Mouse (Mus musculus) forebrain, embryonic 12.5 days (tissue): Measurements from ENCODE around the gene Hcn1. TPM values are rescaled to one million over a fixed set of nuclear protein-coding genes. Genes with fewer than 3 reads are reported as not detected.
"Not testable (repeated sequence)": the region's sequence is repeated elsewhere in the genome, so short reads cannot be mapped to it uniquely, and the experiment has no call there.

ENCODE experiments used
- ATAC-seq: fragments of 200-750 bp; cut with Nextera tagmentation; 2 replicates; pipeline ENCODE4 v1.8.0; 2017; ENCODE audit warnings: moderate TSS enrichment; ENCODE audit not compliant: low FRiP score
- H3K27ac ChIP-seq: fragments of 300-500 bp; sonication (generic); 2 replicates; pipeline ENCODE4 v1.5.1; 2016; ENCODE audit warnings: mild to moderate bottlenecking
- H3K27me3 ChIP-seq: fragments of 300-500 bp; sonication (generic); 2 replicates; pipeline ENCODE4 v1.6.1; 2016; ENCODE audit warnings: mild to moderate bottlenecking
- H3K36me3 ChIP-seq: fragments of 300-500 bp; sonication (generic); replicated peaks from 2 replicates; pipeline ENCODE4 v1.6.1; 2016; ENCODE audit warnings: mild to moderate bottlenecking
- H3K4me1 ChIP-seq: fragments of 300-500 bp; sonication (generic); 2 replicates; pipeline ENCODE4 v1.6.1; 2016
- H3K4me2 ChIP-seq: fragments of 300-500 bp; sonication (generic); 2 replicates; pipeline ENCODE4 v1.6.1; 2016; ENCODE audit warnings: mild to moderate bottlenecking, moderate library complexity
- H3K4me3 ChIP-seq: fragments of 300-500 bp; sonication (generic); replicated peaks from 2 replicates; pipeline ENCODE4 v1.5.1; 2016; ENCODE audit warnings: mild to moderate bottlenecking
- H3K9ac ChIP-seq: fragments of 300-500 bp; sonication (generic); 2 replicates; pipeline ENCODE4 v1.6.1; 2016; ENCODE audit warnings: mild to moderate bottlenecking
- H3K9me3 ChIP-seq: fragments of 300-500 bp; sonication (generic); 2 replicates; pipeline ENCODE4 v1.6.1; 2016
- WGBS: fragments of 180-500 bp; shearing (Covaris S2); methylation state at CpG from one replicate; pipeline ENCODE4 v1.1.7; 2016; 5-methylcytosine and 5-hydroxymethylcytosine counted together
- polyA plus RNA-seq: library from polyadenylated mRNA; unstranded; fragments of >200 nt; fragmentation: Nextera tagmentation; extraction: Ambion mirVana; gene quantifications from 2 replicates; pipeline ENCODE4 v1.2.1, GENCODE M21; 2016

The Hcn1 gene
- polyA plus RNA-seq, 1 experiment from 2014 or later: 0.10 TPM

DNA sequence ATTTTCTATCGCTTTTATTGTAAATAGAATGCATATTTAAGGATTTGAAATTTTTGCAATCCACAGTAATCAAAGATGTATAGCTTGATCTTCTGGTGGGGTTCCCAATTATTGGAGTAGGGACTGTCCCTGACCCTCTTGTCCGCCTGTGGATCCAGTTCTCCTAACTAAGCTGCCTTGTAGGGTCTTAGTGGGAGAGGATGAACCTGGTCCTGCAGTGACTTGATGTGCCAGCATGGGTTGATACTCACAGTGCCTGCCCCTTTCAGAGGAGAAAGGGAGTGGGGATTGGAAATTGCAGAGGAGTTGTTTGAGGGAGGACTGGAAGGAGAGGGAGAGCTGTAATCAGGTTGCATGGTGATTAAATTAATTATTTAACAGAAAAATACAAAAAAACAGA lies 398.4 kb downstream of the Hcn1 start:
- WGBS: 85% methylated on average over 2 of the region's 2 CpGs
- Histone ChIP-seq H3K27ac (no peak overlapping the region), H3K36me3 (no peaks in the 10 kb centered on the region), H3K4me2 (no peak overlapping the region), H3K27me3 (no peaks in the 10 kb centered on the region), H3K4me1 (no peaks in the 10 kb centered on the region), H3K9me3 (no peaks in the 10 kb centered on the region), H3K4me3 (no peak overlapping the region), H3K9ac (no peak overlapping the region)
- no peak for ATAC-seq

DNA sequence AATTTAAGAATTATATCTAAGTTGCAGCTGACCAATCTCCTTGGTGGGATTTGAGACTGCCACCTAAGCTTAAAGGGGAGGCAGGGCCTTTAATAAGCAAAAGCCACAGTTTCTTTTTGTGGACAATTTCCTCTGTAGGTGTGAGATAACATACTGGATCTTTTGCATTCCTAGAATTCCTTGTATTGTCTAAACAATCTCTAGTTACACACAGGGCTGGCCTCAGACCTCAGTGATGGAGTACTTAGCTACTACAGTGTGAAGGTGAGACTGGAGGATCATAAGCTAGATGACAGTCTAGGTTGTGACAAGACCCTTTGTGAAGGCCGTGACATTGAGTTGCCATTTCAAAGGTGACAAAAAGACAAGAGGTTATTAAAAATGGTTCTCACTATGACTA lies 419.1 kb downstream of the Hcn1 start:
- Histone ChIP-seq H3K27me3 (no peaks in the 10 kb centered on the region), H3K27ac (no peak overlapping the region), H3K9me3 (no peaks in the 10 kb centered on the region), H3K9ac (no peak overlapping the region), H3K4me1 (no peaks in the 10 kb centered on the region), H3K4me2 (no peak overlapping the region), H3K36me3 (no peaks in the 10 kb centered on the region), H3K4me3 (no peak overlapping the region)
- ATAC-seq: no peak
- WGBS: 89% methylated on average over 1 of the region's 1 CpGs

DNA sequence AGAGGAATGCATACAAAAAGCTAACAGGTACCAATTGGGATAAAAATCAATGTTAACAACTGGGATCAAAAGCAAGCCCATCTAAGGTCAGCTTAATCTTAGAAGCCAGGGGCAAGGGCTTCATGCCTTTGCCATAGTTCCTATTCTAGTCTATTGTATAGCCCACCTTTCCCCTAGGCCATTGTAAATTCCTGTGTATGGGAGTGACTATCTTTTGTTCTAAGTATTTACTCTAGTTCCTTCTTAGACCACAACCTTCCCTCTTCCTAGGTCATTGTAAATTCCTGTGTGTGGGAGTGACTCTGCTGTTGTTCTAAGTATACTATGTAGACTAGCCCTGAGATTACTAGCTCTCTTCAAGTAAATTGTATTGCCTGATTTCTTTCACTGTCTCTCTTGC lies 420.8 kb downstream of the Hcn1 start:
- not testable (repeated sequence) for ATAC-seq, H3K4me2 ChIP-seq, H3K4me3 ChIP-seq, H3K9me3 ChIP-seq, H3K9ac ChIP-seq, H3K4me1 ChIP-seq, H3K27me3 ChIP-seq, H3K36me3 ChIP-seq, H3K27ac ChIP-seq

DNA sequence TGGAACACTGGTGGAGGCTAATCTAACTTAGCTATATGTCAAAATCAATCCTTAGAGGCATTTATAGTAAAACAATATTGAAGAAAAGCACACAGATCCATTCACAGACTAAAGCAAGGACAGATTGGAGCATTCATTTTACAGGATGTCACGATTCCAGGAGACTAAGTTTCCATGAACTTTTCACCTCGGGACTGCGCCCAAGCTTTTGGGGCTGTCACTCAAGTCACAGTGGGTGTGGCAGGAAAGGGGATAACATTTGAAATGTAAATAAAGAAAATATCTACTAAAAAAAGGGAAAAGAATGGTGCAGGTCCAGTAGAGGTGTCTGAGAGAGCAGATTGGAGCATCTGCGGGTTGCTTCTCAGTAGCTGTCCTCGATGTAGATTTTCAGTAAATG lies 421.3 kb downstream of the Hcn1 start:
- Histone ChIP-seq H3K9me3 (no peaks in the 10 kb centered on the region), H3K27ac (no peak overlapping the region), H3K4me3 (no peak overlapping the region), H3K4me2 (no peak overlapping the region), H3K36me3 (no peaks in the 10 kb centered on the region), H3K9ac (no peak overlapping the region), H3K4me1 (no peaks in the 10 kb centered on the region), H3K27me3 (no peaks in the 10 kb centered on the region)
- no peak for ATAC-seq
- WGBS: 94% methylated on average over 5 of the region's 5 CpGs

DNA sequence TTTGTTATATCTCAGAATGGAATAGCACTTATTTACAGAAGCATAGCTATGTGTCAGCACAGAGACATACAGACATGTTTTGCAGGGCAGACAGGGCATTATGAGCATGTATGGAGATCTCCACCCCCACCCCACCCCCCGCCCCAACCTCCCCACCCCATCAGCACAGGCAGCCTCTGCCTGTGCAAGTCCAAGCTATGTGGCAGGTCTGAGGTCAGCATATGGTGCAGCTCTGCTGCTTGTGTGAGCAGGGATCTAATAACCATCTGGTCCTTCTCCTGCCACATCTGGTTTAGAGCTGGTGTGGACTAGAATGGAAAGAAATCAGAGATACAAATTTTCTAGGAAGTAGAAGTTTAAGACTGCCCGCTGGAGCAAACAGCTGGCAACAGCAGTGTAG lies 424.4 kb downstream of the Hcn1 start:
- Histone ChIP-seq H3K4me3 (no peak overlapping the region), H3K9ac (no peak overlapping the region), H3K4me2 (no peak overlapping the region), H3K9me3 (no peaks in the 10 kb centered on the region), H3K27me3 (no peaks in the 10 kb centered on the region), H3K4me1 (no peaks in the 10 kb centered on the region), H3K27ac (no peak overlapping the region), H3K36me3 (no peaks in the 10 kb centered on the region)
- WGBS: 85% methylated on average over 2 of the region's 2 CpGs
- ATAC-seq: no peak

DNA sequence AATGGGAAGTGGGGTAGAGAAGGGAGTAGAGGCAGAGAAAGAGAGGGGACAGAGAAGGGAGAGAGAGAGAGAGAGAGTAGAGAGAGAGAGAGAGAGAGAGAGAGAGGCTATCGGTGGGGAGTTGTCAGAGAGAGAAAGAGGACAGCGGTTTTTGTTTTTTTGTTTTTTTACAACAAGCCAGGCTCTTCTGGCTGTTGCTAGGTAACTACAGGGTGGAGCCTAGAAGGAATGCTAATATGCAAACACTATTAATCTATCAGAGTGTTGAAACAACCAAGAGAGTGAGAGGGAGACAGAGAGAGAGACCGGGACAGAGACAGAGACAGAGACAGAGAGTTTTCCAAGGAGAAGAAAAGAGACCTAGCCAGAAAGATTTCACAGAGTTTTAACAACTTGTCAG lies 425.7 kb downstream of the Hcn1 start:
- ATAC-seq: no peak
- no peaks in the 10 kb centered on the region for H3K27me3 ChIP-seq
- no peaks in the 10 kb centered on the region for H3K4me1 ChIP-seq
- H3K4me2 ChIP-seq: no peak overlapping the region
- no peaks in the 10 kb centered on the region for H3K9me3 ChIP-seq
- no peaks in the 10 kb centered on the region for H3K36me3 ChIP-seq
- H3K27ac ChIP-seq: no peak overlapping the region
- no peak overlapping the region for H3K9ac ChIP-seq
- no peak overlapping the region for H3K4me3 ChIP-seq
- 54% methylated on average over 3 of the region's 3 CpGs for WGBS

DNA sequence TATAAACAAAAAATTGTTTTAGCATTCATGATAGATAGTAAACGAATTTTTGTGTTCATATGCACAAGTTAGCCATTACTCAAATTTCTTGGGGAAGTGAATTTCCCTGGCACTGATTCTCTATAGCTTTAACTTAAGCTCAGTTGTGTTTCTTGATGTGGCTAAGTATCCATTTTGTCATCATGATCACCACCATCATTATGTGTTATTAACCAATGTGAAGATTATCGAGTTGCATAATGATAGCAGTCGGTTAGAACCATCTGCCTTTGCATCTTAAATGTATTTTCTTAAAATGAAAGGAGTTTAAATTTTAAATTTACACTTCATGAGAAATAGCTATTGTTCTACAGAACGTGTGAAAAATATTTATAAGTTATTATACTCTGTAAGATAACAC lies 426.5 kb downstream of the Hcn1 start:
- 71% methylated on average over 4 of the region's 4 CpGs for WGBS
- H3K9ac ChIP-seq: no peak overlapping the region
- H3K27ac ChIP-seq: no peak overlapping the region
- H3K4me1 ChIP-seq: no peaks in the 10 kb centered on the region
- no peak overlapping the region for H3K4me2 ChIP-seq
- H3K4me3 ChIP-seq: no peak overlapping the region
- H3K36me3 ChIP-seq: no peaks in the 10 kb centered on the region
- no peak for ATAC-seq
- no peaks in the 10 kb centered on the region for H3K9me3 ChIP-seq
- H3K27me3 ChIP-seq: no peaks in the 10 kb centered on the region

DNA sequence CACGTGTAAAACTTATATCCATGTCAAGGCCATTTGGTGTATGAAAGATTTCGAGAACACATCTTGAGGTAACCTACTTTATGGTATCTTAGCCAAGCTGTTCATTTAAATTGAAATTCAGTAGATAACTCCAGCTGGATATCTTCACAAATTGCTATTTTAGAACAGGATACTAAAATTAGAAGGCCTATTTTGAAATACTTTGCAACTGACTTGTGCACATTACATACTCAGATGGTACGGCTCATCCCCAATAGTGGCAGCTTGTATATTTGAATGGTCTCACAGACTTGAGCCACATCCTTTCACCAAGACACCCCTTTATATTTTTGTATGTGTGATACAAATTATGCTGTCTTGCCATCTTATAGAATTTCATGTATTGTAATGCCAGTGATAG lies 427.5 kb downstream of the Hcn1 start:
- ATAC-seq: no peak
- no peak overlapping the region for H3K4me2 ChIP-seq
- 83% methylated on average over 3 of the region's 3 CpGs for WGBS

DNA sequence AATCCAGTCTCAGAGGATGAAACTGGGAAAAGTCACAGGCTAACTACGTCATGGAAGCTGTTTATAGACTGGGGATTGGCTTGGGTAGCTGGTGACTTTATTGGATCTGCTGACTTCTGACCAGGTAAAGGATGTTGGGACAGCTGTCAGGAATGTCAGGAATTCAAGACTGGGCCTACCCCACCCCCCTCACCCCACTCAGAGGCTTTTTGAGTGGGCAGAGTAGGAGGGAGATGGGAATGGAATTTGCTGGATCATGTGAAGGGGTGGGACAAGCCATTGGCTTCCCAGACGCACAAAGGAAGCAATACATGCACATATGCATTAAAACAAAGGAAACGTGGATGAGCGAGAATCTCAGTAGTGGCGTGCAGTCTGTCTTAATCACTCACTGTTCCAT lies 433.5 kb downstream of the Hcn1 start:
- no peak overlapping the region for H3K4me2 ChIP-seq
- no peak overlapping the region for H3K9ac ChIP-seq
- no peaks in the 10 kb centered on the region for H3K36me3 ChIP-seq
- ATAC-seq: no peak
- H3K4me1 ChIP-seq: no peaks in the 10 kb centered on the region
- 69% methylated on average over 5 of the region's 5 CpGs for WGBS
- no peaks in the 10 kb centered on the region for H3K27me3 ChIP-seq
- no peaks in the 10 kb centered on the region for H3K9me3 ChIP-seq
- H3K4me3 ChIP-seq: no peak overlapping the region
- no peak overlapping the region for H3K27ac ChIP-seq

More for the DNA sequence above, 427.5 kb downstream of the Hcn1 start:
- no peak overlapping the region for H3K9ac ChIP-seq
- no peaks in the 10 kb centered on the region for H3K27me3 ChIP-seq
- no peak overlapping the region for H3K4me3 ChIP-seq
- no peaks in the 10 kb centered on the region for H3K4me1 ChIP-seq
- H3K36me3 ChIP-seq: no peaks in the 10 kb centered on the region
- no peak overlapping the region for H3K27ac ChIP-seq
- no peaks in the 10 kb centered on the region for H3K9me3 ChIP-seq
